Mouse (Mus musculus) left cerebral cortex, adult 11 months (tissue): ENCODE data around the gene Npcd.

ENCODE experiments used
- DNase-seq: peaks from one replicate; pipeline ENCODE4 v3.0.0; 2022; ENCODE audit warnings: low spot score

The Npcd gene

GRCm38 (mm10) chr15:79766586-79767071, 67.4 kb downstream of the Npcd start:
- DNase-seq = no peak

DNA sequence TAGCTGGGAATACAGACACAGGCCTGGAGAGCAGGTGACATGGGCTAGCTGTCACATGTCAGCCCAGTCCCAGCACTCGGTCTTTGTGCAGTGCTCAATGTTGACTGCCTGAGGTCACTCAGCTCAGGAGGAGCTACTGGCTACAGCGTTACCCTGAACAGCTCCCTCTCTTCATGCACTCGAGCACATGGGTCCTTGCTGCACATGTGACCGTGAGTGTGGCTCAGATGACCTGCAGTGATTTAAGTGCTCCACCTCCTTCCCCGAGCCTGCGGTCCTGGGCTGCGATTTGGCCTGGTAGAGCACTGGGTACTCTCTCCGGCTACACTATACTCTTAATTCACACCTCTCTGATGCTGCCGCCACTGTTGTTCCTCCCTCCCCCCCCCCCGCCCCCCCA, 67.9 kb downstream of the Npcd start:
- DNase-seq = no peak

- no peak for DNase-seq
These were observed 68.7 kb downstream of the Npcd start for GRCm38 (mm10) chr15:79765361-79765760.

DNA sequence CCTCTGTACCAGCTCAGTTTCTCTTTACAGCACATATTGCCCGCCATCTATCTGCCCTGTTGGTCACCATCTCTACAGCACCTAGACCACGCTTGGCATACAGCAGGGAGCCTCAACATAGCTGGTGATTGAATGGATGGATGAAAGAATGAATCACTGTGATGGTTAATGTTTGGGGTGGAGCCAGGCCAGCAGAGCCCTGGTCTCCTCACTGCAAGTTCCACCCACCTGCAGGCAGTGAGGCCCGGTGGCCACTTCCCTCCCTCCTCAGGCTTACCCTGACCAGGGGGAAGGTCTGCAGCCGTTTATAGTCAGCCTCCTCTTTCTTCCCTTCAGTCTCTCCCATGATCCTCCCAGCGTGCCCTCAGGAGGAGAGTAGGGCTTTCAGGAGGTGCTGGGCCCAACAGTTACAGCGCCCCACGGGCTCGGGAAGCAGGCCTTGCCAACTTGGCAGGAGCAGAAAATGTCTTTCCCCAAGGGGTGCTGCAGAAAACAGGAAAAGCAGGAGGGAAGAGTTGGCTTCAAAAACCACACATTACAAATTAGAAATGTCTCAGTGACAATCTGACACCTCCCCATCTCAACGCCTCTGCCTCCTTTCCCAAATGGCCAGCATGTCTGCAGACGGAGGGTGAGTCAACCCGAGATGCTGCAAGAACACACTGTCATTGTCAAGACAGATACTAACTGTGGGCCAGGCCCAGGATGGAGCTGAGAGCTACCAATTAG, 69.3 kb downstream of the Npcd start:
- DNase-seq = peak; percentile 61

DNA sequence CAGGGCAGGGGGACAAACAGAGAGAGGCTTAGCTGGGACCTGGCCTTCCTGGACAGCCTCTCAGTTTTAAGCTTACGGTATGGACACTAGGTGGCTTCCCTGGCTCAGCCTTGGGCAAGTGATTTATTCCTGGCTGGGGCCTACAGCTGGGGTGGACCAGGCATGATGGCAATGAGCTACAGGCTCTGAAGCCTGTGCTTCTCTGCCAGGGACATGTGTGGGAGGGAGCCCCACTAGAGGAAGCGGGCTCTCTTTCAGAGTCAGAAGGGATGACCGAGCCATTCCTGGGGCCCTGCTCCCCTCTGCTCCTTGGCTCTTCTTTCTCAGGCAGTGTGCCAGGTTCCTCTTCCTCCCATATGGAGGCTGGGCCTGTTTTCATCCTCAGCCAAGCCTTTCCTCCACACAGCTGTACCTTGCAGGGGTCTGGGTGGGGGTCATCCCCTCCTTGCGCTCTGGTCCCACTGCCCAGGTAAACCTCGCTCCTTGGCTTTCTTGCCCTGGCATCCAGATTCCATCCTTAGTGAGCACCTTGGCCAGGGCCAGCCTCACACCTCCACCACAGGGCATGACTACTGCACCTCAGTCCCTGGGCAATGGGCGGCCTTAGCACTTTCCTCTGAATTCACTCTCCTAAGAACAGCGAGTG, 70.3 kb downstream of the Npcd start:
- no peak for DNase-seq

- no peak for DNase-seq
These were observed 71.0 kb downstream of the Npcd start for GRCm38 (mm10) chr15:79763001-79763400.

DNA sequence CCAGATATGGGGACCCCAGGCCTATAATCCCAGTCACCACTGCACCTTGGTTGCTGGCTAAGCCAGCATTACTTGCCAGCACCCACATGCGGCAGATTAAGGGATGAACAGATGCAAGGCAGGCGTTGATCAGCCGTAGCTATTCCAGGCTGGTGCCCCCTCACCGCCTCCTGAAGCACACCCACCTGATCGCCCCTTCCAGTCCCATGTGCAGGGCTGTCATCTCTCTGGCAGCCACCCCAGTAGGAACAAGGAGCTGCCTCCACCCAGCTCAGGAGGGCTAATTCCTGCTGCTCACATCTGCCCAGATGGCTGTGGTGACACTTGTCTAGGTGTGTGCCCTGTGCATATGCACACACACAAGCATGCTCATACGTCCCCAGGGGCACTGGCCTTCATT, 73.1 kb downstream of the Npcd start:
- no peak for DNase-seq

- no peak for DNase-seq
These were observed 76.9 kb downstream of the Npcd start for GRCm38 (mm10) chr15:79757118-79757517.

DNA sequence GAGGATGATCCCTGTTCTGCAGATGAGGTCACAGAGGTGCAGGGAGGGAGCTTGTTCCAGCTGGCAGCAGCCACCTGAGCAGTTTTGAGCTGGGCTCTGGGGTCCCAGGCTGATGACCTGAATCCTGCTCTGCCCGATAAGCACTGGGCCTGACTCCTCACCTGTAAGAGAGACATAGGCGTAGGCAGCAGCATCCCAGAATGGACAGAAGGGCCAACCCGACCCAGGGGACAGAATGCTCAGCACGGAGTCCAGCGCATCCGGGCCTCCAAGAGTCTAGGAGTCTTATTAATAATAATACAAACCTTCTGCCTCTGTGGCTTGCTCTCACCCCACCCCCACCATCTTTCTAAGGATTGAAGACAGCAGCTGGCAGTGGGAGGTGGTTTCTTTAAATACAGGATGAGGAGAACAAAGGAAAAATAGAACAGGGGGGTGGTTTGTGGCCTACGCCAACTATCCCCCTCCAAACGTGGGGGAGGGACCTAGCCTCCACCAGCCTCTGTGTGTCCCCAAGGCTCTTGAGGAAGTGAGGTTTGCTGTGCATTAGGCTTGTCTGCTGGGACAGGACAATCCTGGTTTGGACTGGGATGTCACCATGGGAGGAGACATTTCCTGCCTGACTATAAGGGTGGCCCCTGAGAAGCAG, 77.9 kb downstream of the Npcd start:
- DNase-seq = no peak

GRCm38 (mm10) chr15:79755176-79755575, 78.9 kb downstream of the Npcd start:
- DNase-seq = no peak

DNA sequence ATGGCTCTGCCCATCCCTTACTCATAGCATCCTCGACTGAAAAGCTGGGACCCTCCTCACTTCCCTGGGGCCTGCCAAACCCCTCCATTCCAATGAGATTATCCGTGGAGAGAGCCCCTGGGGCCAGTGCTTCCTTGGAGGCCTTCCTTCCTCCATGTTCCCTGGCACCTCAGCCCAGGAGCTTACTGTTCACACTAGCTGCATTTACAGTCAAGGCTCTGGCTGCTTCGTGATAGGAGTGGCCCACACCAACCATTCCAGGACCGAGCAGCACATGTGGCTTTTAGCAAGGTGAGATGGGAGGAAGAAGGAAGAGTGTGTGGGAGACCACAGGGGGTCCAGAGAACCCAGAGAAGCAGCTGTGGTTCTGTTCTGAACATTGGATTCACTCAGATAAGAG, 80.2 kb downstream of the Npcd start:
- no peak for DNase-seq

GRCm38 (mm10) chr15:79753420-79753752, 80.7 kb downstream of the Npcd start:
- DNase-seq = no peak

DNA sequence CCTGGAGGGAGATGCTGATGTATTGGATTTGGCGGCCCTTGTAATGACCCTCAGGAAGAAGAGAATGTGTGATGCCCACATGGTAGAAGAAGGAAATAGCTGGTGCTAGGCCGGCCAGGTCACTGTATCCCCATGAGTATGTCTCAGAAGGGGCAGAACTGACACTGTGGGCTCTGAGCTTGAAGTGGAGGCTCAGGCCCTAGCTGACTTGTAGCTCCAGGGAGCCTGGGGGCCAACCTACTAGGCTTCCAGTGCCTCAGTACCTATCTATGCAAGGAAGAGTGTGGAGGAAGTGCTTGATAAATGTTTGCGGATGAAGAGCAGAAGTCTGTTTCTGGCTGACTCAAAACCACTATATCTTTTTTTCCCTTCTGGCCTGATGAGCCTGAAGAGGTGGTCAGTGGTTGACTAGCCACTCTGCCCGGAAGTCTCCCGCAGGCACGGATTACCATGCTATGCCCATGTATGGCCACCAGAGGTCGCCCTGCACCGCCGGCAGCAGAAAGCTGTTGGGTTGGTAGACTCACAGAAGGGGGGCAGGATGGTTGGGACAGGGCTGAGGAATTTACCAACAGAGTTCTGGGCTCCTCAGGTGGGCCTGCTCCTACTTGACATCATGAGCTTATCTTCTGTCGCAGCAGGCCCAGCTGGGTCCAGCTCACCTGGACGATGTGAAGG, 81.2 kb downstream of the Npcd start:
- DNase-seq = no peak

GRCm38 (mm10) chr15:79751772-79752171, 82.3 kb downstream of the Npcd start:
- no peak for DNase-seq

GRCm38 (mm10) chr15:79750266-79750665, 83.8 kb downstream of the Npcd start:
- no peak for DNase-seq

GRCm38 (mm10) chr15:79749162-79749561, 84.9 kb downstream of the Npcd start:
- DNase-seq = no peak

DNA sequence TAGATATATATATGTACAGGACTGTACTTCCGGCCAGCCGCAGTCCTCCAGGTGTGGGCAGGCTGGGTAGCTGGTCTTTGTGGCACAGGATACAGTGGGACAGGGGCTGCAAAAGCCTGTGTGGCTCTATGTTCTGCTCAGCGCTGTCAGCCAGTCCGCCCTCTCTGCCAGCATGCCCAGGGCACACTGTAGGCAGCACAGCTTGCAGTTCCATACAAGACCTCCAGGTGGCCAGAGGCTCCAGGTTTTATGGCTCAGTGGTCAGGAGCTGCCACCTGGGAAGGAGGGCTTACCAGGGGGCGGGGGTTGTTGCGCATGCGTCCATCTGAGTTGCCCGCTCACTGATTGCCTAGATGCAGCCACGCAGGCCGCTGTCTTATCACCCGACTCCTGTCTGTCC, 86.0 kb downstream of the Npcd start:
- no peak for DNase-seq

DNA sequence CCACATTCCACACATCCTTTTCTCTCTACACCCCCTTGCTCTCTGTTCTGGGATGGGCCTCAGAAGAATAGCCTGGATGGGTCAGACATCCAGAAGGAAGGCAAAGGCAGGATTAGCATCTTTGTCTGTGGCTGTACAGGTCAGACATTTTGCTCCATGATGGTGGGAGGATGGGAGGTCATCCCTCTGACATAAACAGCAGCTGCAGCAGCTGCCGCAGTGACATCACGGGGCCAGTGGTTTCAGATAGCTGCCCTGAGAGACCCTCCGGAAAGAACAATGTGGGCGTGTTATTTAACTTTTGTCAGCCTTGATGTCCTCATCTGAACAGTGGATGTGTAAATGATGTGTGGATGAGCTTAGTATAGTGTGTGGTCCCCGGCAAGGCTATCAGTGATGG, 88.2 kb downstream of the Npcd start:
- no peak for DNase-seq

GRCm38 (mm10) chr15:79745312-79745711, 88.7 kb downstream of the Npcd start:
- no peak for DNase-seq

- no peak for DNase-seq
These were observed 89.3 kb downstream of the Npcd start for GRCm38 (mm10) chr15:79744742-79745141.

DNA sequence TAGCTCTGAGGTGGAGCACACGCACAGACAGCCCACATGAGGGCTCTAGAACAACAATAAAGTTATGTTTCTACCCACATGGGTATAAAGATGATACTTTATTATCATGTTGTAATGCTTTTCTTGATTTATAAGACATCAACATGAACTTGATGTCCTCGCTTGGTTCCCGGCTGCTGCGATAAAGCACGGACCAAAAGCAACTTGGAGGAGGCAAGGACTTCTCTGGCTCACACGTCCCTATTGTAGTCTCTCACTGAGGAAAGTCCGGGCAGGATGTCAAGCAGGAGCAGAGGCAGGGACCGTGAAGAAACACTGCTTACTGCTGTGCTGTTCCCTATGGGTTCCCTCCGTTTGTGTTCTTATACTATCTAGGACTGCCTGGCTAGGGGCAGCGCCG, 90.0 kb downstream of the Npcd start:
- DNase-seq = no peak

DNA sequence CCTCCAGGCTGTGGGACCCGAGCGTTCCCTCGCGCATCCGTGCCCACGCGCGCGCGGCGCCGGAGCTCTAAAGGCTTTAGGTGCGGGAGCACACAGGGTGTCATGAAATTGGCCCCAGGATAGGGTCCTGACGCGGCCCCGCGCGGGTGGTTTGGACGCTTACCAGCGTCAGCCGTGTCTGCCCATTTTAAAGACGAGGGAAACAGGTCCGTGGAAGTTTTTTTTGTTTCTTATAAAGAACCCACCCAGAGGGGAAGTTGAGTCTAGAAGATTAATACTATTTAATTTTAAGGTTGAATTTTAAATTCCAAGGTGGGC, 91.4 kb downstream of the Npcd start:
- DNase-seq = no peak
